Mouse (Mus musculus) CH12F3 (cell line): ENCODE results near the gene Syt5.

Experiments
- in situ Hi-C: fragments of 300-500 bp; cut with MboI; formaldehyde crosslinking; loops from 2 replicates; pipeline ENCODE4 v1.14.3; 2020; ENCODE audit warnings: low sequenced_read_pairs

The Syt5 gene

GRCm38 (mm10) chr7:4501558-4502397 is 45.6 kb downstream of the Syt5 start, which contains the start of gene Ppp1r12c:
Gene Ppp1r12c, minus strand, starts transcription at chr7:4501680.
- in situ Hi-C loops, result no loop called here

DNA sequence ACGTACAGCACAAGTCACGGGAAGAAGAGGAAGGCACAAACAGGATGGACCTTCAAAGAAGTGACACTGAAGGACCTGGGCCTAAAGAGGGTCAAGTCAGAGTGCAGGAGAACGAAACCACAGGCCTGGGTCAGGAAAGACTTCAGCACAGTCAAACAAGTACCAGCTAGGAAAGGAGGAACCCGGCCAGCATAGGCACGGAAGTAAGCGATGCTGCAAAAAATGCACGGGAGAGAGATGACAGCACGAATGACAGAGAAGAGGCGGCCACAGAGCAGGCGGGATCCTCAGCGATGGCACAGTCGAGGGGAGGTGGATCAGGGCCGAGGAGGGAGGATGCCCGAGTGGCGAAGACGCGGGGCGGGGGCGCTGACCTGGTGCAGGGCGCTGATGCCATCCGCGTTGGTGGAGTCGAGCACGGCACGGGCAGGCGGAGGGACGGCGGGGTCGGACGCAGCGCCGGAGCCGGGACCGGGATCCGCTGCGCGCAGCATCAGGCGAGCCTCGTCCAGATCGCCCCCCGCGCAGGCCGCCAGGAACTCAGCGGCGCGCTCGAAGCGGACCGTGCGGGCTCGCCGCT is 46.4 kb downstream of the Syt5 start:
- in situ Hi-C loops, result no loop called here

GRCm38 (mm10) chr7:4499034-4499433 is 48.3 kb downstream of the Syt5 start:
- in situ Hi-C loops, result no loop called here

DNA sequence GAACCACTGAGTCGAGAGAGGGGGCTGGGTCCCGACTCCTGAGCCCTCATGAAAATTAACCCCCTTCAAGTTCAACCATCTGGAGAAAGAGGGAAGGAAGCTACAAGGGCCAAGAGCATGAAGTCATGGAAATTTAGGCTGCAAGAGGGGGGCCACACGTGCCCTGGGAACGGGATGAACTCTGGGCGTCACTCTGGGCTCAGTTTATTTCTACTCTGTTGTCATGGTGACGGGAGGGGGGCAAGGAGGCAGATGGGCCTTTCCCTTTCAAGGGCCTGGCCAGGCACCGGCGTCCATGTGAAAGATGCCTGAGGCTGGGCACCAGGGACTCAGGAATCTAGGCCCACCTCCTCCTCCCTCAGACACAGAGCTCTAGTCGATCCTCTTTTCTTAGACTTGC is 49.1 kb downstream of the Syt5 start:
- in situ Hi-C loops, result no loop called here

- in situ Hi-C loops, result no loop called here
These were observed 50.0 kb downstream of the Syt5 start for GRCm38 (mm10) chr7:4497271-4497903.

DNA sequence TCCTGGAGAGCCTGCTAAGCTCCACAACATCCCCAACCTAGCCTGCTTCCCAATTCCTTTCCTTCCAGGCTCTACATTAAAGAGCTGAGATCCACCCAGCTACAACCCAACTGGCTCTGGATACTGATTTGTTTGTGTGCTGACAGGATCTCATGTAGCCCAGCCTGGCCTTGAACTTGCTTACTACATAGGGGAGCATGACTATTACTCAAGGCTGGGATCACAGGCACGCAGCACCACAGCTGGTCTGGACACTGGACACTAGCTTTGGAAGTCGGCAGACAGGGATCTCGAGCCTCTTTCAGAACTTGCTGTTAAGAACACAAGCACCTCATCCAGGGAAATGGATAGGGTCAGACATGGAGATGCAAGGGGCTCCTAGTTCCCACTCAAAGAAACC is 50.9 kb downstream of the Syt5 start:
- in situ Hi-C loops, result no loop called here

DNA sequence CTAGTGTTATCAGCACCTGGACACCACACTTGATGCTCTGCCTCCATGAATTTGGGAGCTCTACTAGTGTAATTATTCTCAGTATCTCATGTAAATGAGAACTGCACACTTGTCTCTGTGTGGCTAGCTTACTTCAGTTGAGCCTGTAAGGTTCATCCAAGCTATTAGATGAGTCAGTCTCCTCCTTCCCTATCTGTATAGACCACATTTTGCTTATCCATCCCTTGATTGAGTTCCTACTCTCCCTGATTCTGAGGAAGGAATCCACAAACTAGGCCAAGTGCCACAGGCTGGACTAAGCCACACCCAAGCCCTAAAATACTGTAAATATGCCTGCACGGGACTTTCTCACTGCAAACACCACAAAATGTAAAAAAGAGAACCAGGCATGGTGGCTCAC is 53.4 kb downstream of the Syt5 start:
- in situ Hi-C loops, result no loop called here

GRCm38 (mm10) chr7:4492284-4493224 is 54.8 kb downstream of the Syt5 start:
- in situ Hi-C loops, result no loop called here

DNA sequence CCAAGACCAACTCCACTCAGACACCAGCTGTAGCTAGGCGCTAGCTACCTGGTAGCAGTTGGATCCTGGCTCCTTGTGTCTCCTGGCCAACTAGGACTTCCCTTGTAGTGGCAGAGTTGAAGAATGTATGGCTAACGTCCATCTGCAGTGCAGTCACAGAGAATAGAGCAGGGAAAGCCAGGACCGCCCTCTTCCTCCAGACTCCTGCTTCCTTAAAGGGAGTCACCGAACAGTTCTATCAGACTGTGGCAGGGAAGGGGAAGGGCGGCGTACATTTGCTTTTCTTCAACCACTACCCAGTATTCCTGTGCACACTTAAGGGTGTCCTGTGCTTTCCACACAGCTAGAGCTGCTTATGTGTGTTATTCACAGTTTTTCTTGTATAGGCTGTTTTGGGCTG is 56.0 kb downstream of the Syt5 start:
- in situ Hi-C loops, result no loop called here
